Mouse (Mus musculus) ovary, postnatal 10 days (tissue): ENCODE measurements around the gene Ifna9.
"Not testable (repeated sequence)": the region's sequence is repeated elsewhere in the genome, so short reads cannot be mapped to it uniquely, and the experiment has no call there.

Experiments used
- DNase-seq: peaks from one replicate; pipeline ENCODE4 v3.0.0; 2022; ENCODE audit warnings: low spot score

Ifna9 gene

GRCm38 (mm10) chr4:88592285-88592684, at the start of gene Ifna9:
Ifna9 (minus strand) TSS chr4:88592385.
- no peak for DNase-seq

- peak; percentile 90 for DNase-seq
These were observed 49.1 kb upstream of the Ifna9 start for GRCm38 (mm10) chr4:88641077-88641831.

GRCm38 (mm10) chr4:88640704-88641076, 48.5 kb upstream of the Ifna9 start:
- DNase-seq: no peak

- no peak for DNase-seq
These were observed 42.1 kb upstream of the Ifna9 start, which contains the start of gene C87499 for GRCm38 (mm10) chr4:88634311-88634710. C87499 (minus strand) TSS chr4:88634411.

- no peak for DNase-seq
These were observed 11.1 kb upstream of the Ifna9 start, which contains the start of gene Ifna12 for GRCm38 (mm10) chr4:88603276-88603675. Ifna12 (minus strand) TSS chr4:88603376.

- no peak for DNase-seq
These were observed 20.5 kb downstream of the Ifna9 start, which contains the start of gene Ifna14 for GRCm38 (mm10) chr4:88571698-88572097. Ifna14 (minus strand) TSS chr4:88571798.

- no peak for DNase-seq
These were observed 30.4 kb downstream of the Ifna9 start for GRCm38 (mm10) chr4:88561791-88562190.

- not testable (repeated sequence) for DNase-seq
These were observed 34.0 kb downstream of the Ifna9 start, which contains the start of gene Ifna15 for GRCm38 (mm10) chr4:88558145-88558544. Ifna15 (minus strand) TSS chr4:88558245.

- peak; percentile 25 for DNase-seq
These were observed 41.8 kb downstream of the Ifna9 start for GRCm38 (mm10) chr4:88550161-88550945.

GRCm38 (mm10) chr4:88547986-88548385, 44.2 kb downstream of the Ifna9 start:
- DNase-seq: no peak

- no peak for DNase-seq
These were observed 48.4 kb downstream of the Ifna9 start for GRCm38 (mm10) chr4:88543649-88544234.
